In genomic region chr19:32313304-32313703, GRCm38 (mm10) we compare ENCODE assay signal across 17 mouse cellular contexts.
"Had no signal": no experiment of that assay in that cellular context is flagged by ENCODE, and none has a peak within 500 bp of the region (broad histone marks: within the 10 kb centered on the region; RNA-seq: fewer than 3 reads in every experiment).

No protein-coding gene starts in this region.

- DNase-seq: kidney, postnatal 10 days; kidney, postnatal 4 days; layer of hippocampus, adult 9-11 months; layer of hippocampus, postnatal 36 days; liver, embryonic 13.5 days; lung, adult 2 months; lung, postnatal 14 days; lung, postnatal 4 days; right cerebral cortex, postnatal 25 days; thymus, adult 18-20 months; thymus, postnatal 36 days had no signal

- H3K4me3 ChIP-seq: kidney, embryonic 15.5 days; left cerebral cortex, adult 2 months; liver, embryonic 13.5 days; midbrain, embryonic 12.5 days; midbrain, embryonic 15.5 days; neural tube, embryonic 12.5 days; neural tube, embryonic 15.5 days had no signal

- H3K27ac ChIP-seq: kidney, embryonic 15.5 days; left cerebral cortex, adult 2 months; liver, embryonic 13.5 days; midbrain, embryonic 12.5 days; midbrain, embryonic 15.5 days; neural tube, embryonic 12.5 days; neural tube, embryonic 15.5 days had no signal
